Mouse (Mus musculus) stomach, embryonic 14.5 days (tissue): Measurements from ENCODE around the gene Gtdc1. TPM values are rescaled to one million over a fixed set of nuclear protein-coding genes. Genes with fewer than 3 reads are reported as not detected.

Experiments used
- polyA plus RNA-seq: library from polyadenylated mRNA; unstranded; fragments of >200 nt; fragmentation: Nextera tagmentation; extraction: Ambion mirVana; gene quantifications from 2 replicates; pipeline ENCODE4 v1.2.1, GENCODE M21; 2014

The Gtdc1 gene
- polyA plus RNA-seq, 1 experiment from 2014 or later = 15.9 TPM

Other genes starting within 250 kb of the Gtdc1 start
- 67.9 and 73.2 TPM in 2 replicates for gene Zeb2, start 189.7 kb upstream of the Gtdc1 start, polyA plus RNA-seq